Mouse (Mus musculus): ENCODE measurements at regions not wholly inside any gene's neighbourhood (a gene's known extent, or its start where the extent isn't known, plus 50 kb on each side); places are given as distances from the start of the nearest gene placed in this dataset.
A peak's percentile ranks its signal among the peaks of the same experiment; 100 is the strongest.

DNA sequence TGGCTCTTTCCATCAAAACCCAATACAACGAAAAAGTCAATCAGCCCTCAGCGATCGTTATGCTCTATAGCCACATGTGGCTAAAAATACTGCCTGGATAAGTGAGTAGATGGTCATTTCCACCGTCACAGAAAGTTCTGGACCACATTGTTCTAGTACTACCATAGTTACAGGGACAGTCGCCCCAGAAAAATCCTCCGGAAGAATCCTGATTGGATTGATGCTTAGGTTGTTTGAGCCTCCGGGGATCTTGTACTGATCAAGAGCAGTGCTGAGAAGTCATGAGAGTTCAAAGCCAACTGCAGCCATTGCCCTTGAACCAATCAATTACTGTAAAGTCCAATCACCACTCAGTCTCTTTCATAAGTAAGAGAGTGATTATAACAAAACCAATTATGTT, 56.0 kb upstream of the Pax6 start:
- Histone ChIP-seq H3K27me3 (ENCODE audit: control insufficient read depth, insufficient read depth, low read length) (no peaks in the 10 kb centered on the region), H3K9ac (ENCODE audit: low read length) (no peak overlapping the region), H3K4me1 (ENCODE audit: control insufficient read depth, insufficient read depth, low read length) (peaks cover 10% of the 10 kb centered on the region), H3K27ac (replicated peaks; ENCODE audit: low read depth, low read length) (no peak overlapping the region), H3K36me3 (ENCODE audit: control insufficient read depth, insufficient read depth, low read length) (no peaks in the 10 kb centered on the region), H3K4me3 (ENCODE audit: low read depth, low read length) (no peak overlapping the region), H3K9me3 (ENCODE audit: control insufficient read depth, low read length) (no peaks in the 10 kb centered on the region), H3K4me2 (ENCODE audit: low read depth, severe bottlenecking) (peak overlapping the region; percentile 31; the same call in 1 of the 2 replicates)
- ATAC-seq (ENCODE audit: insufficient number of reproducible peaks, low FRiP score, low TSS enrichment, low read depth) (no peak), DNase-seq (ENCODE audit: low spot score) (no peak)
- 35% methylated on average over 7 of the region's 7 CpGs for WGBS

DNA sequence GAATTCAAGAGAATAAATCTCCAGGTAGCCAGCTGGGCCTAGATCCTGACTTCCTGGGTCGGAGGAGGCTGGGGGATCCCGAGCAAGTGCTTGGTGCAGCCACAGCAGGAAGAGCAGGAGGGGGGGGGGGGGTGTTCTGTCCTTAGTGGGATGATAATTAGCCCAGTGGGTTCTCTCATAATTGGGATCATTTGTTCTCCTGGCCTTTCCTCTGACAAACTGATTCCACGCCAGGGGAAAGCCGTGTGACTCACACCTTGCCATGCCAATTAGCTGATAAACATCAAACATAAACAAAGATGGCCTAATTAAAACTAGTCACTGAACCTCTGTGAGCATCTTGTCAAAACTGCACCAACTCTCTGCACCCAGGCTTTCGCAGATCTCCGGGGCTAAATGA, 55.5 kb upstream of the Pax6 start:
- no peaks in the 10 kb centered on the region for H3K27me3 ChIP-seq (ENCODE audit: control insufficient read depth, insufficient read depth, low read length)

DNA sequence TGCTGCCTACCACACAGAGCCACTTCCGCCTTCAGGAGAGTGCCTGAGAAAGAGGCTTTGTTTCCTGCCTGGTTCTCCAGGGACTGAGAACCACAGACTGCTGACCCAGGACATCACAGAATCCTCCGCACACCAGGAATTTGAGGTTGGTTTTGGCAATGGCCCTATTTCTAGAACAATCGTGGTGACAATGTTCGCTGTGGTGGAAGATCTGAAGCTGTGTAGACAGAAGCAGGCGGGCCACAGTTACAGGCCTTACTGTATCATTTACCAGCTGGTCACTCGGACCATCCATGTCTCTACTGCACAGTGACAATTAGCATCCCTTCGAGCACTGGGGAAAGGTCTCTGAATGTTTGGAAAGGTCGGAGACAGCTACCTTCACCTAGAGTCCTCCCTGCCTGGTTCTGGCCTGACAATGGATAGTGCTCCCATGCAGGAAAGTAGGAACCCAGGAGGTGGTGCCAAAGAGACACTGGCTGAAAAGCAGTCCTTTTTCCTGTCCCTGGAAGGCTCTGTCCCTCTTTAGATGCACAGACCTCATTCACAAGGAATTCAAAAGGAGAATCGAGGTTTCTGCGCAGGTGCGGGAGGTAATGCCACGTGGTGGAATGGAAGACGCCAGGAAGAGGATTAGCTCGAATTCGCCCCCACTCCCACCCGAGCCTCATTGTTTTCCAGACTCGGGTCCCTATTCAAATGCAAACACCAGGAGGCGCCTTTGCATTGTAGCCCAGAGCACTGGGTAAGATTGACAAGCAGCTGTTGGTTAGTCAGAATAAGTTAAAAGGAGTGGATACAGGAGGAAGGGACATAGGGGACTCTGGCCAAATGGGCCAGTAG, 52.6 kb upstream of the Pax6 start:
- H3K4me2 ChIP-seq (ENCODE audit: low read depth, severe bottlenecking), result no peak overlapping the region
- ATAC-seq (ENCODE audit: insufficient number of reproducible peaks, low FRiP score, low TSS enrichment, low read depth) (peak; percentile 32; the same call in 1 of the 2 replicates), DNase-seq (ENCODE audit: low spot score) (peak; percentile 63)
- 37% methylated on average over 18 of the region's 18 CpGs for WGBS
- H3K4me3 ChIP-seq (ENCODE audit: low read depth, low read length), result no peak overlapping the region
- H3K9me3 ChIP-seq (ENCODE audit: control insufficient read depth, low read length), result no peaks in the 10 kb centered on the region
- H3K9ac ChIP-seq (ENCODE audit: low read length), result no peak overlapping the region
- peaks cover 9% of the 10 kb centered on the region for H3K4me1 ChIP-seq (ENCODE audit: control insufficient read depth, insufficient read depth, low read length)
- no peak overlapping the region for H3K27ac ChIP-seq (replicated peaks; ENCODE audit: low read depth, low read length)
- H3K27me3 ChIP-seq (ENCODE audit: control insufficient read depth, insufficient read depth, low read length), result no peaks in the 10 kb centered on the region
- H3K36me3 ChIP-seq (ENCODE audit: control insufficient read depth, insufficient read depth, low read length), result no peaks in the 10 kb centered on the region

More for the DNA sequence above, 55.5 kb upstream of the Pax6 start:
- Histone ChIP-seq H3K36me3 (ENCODE audit: control insufficient read depth, insufficient read depth, low read length) (no peaks in the 10 kb centered on the region), H3K9ac (ENCODE audit: low read length) (no peak overlapping the region), H3K4me2 (ENCODE audit: low read depth, severe bottlenecking) (no peak overlapping the region), H3K4me3 (ENCODE audit: low read depth, low read length) (no peak overlapping the region), H3K9me3 (ENCODE audit: control insufficient read depth, low read length) (no peaks in the 10 kb centered on the region), H3K27ac (replicated peaks; ENCODE audit: low read depth, low read length) (no peak overlapping the region), H3K4me1 (ENCODE audit: control insufficient read depth, insufficient read depth, low read length) (peaks cover 10% of the 10 kb centered on the region)
- DNase-seq (ENCODE audit: low spot score) (no peak), ATAC-seq (ENCODE audit: insufficient number of reproducible peaks, low FRiP score, low TSS enrichment, low read depth) (no peak)
- WGBS, result 22% methylated on average over 6 of the region's 6 CpGs
